Mouse (Mus musculus): ENCODE data around the gene Ywhah. TPM values are rescaled to one million over a fixed set of nuclear protein-coding genes. Genes with fewer than 3 reads are reported as not detected.
"Not testable (repeated sequence)": the region's sequence is repeated elsewhere in the genome, so short reads cannot be mapped to it uniquely, and the experiment has no call there.

The Ywhah gene
- total and polyA plus RNA-seq, 3 experiments: 63.3 to 320 (median 188) TPM

- TF ChIP-seq E2F4 (IDR thresholded peaks at IDR 0.05; ENCODE audit: insufficient replicate concordance, low read depth, low read length) (no peak), SMC3 (IDR thresholded peaks at IDR 0.05; ENCODE audit: low read depth, low read length) (peak; percentile 84), ZKSCAN1 (IDR thresholded peaks at IDR 0.05; ENCODE audit: borderline replicate concordance, low read depth, low read length) (no peak), RAD21 (IDR thresholded peaks at IDR 0.05; ENCODE audit: low read depth, low read length) (peak; percentile 83), NELFE (IDR thresholded peaks at IDR 0.05; ENCODE audit: low read depth, low read length) (0 out of 2 replicates have a peak, but pooled peaks have one; percentile 20), ZNF384 (IDR thresholded peaks at IDR 0.05; ENCODE audit: low read depth, low read length) (peak; percentile 97), ZC3H11A (IDR thresholded peaks at IDR 0.05; ENCODE audit: low read depth, low read length) (peak; percentile 58), CTCF (conservative IDR thresholded peaks at IDR 0.05 in 1 of 2, IDR thresholded peaks at IDR 0.05 in 1 of 2; ENCODE audit: low read depth in 2 of 2, low read length in 2 of 2) (peak; percentile 45 to 92; a peak in 3 of 4 replicates)
- dilution Hi-C loops (cut with MboI; ENCODE audit: extremely low pct_ligation_motif_present, extremely low pct_unique_long_range_greater_than_20kb, low sequenced_read_pairs) (no loop called here), in situ Hi-C loops (cut with MboI; ENCODE audit: low pct_ligation_motif_present, low pct_unique_long_range_greater_than_20kb, low sequenced_read_pairs) (loop anchor here (5.0 to 25.0 kb wide), 2 partner anchors 108 to 452 kb away; no protein-coding TSS in a partner anchor)
- H3K27me3 ChIP-seq (replicated peaks): peaks cover 12% of the 10 kb centered on the region
- H3K4me3 ChIP-seq (replicated peaks in 1 of 3; ENCODE audit: low read depth in 2 of 3, low read length in 2 of 3, poor library complexity in 1 of 3): peak overlapping the region in 2 of 3 experiments; percentile 27
- no peaks in the 10 kb centered on the region for H3K79me2 ChIP-seq (replicated peaks; ENCODE audit: control insufficient read depth, extremely low read depth, insufficient read depth, poor library complexity, severe bottlenecking)
- peaks cover 6% of the 10 kb centered on the region for H3K9me3 ChIP-seq (replicated peaks; ENCODE audit: low read length)
- DNase-seq (ENCODE audit: extremely low read depth): peak; percentile 84
- H3K4me1 ChIP-seq (ENCODE audit: control insufficient read depth in 1 of 2, insufficient read depth in 2 of 2): peaks cover 3 to 11% of the 10 kb centered on the region in 2 experiments
- peak overlapping the region; percentile 59 for H3K9ac ChIP-seq (ENCODE audit: insufficient read depth, low read depth)
- H3K27ac ChIP-seq (ENCODE audit: insufficient read depth, low read depth): no peak overlapping the region
- peak overlapping the region; percentile 91 for H3K4me2 ChIP-seq (ENCODE audit: insufficient read depth, low read depth, poor library complexity, severe bottlenecking)
- H3K36me3 ChIP-seq (replicated peaks in 1 of 2; ENCODE audit: control insufficient read depth in 1 of 2, insufficient read depth in 1 of 2, low read length in 1 of 2): no peaks in the 10 kb centered on the region
These were observed 20.9 kb downstream of the Ywhah start for GRCm38 (mm10) chr5:33039510-33039911.

- H3K9ac ChIP-seq (ENCODE audit: insufficient read depth, low read depth); DNase-seq (ENCODE audit: extremely low read depth); H3K36me3 ChIP-seq (replicated peaks in 1 of 2; ENCODE audit: control insufficient read depth in 1 of 2, insufficient read depth in 1 of 2, low read length in 1 of 2); H3K4me3 ChIP-seq (replicated peaks in 1 of 3; ENCODE audit: low read depth in 2 of 3, low read length in 2 of 3, poor library complexity in 1 of 3); dilution Hi-C loops (cut with MboI; ENCODE audit: extremely low pct_ligation_motif_present, extremely low pct_unique_long_range_greater_than_20kb, low sequenced_read_pairs); H3K4me2 ChIP-seq (ENCODE audit: insufficient read depth, low read depth, poor library complexity, severe bottlenecking); H3K9me3 ChIP-seq (replicated peaks; ENCODE audit: low read length); H3K27ac ChIP-seq (ENCODE audit: insufficient read depth, low read depth); H3K79me2 ChIP-seq (replicated peaks; ENCODE audit: control insufficient read depth, extremely low read depth, insufficient read depth, poor library complexity, severe bottlenecking): not testable (repeated sequence)
- in situ Hi-C loops (cut with MboI; ENCODE audit: low pct_ligation_motif_present, low pct_unique_long_range_greater_than_20kb, low sequenced_read_pairs): loop anchor here (25.0 kb wide), 1 partner anchor 453 kb away; no protein-coding TSS in a partner anchor
- Histone ChIP-seq H3K27me3 (replicated peaks) (peaks cover 13% of the 10 kb centered on the region), H3K4me1 (ENCODE audit: control insufficient read depth in 1 of 2, insufficient read depth in 2 of 2) (peaks cover 3 to 11% of the 10 kb centered on the region in 2 experiments)
These were observed 22.1 kb downstream of the Ywhah start for GRCm38 (mm10) chr5:33040735-33041134.

GRCm38 (mm10) chr5:33043397-33043796 lies 24.8 kb downstream of the Ywhah start:
- Histone ChIP-seq H3K27me3 (replicated peaks) (peaks cover 24% of the 10 kb centered on the region), H3K27ac (ENCODE audit: insufficient read depth, low read depth) (no peak overlapping the region), H3K4me2 (ENCODE audit: insufficient read depth, low read depth, poor library complexity, severe bottlenecking) (no peak overlapping the region), H3K9me3 (replicated peaks; ENCODE audit: low read length) (peaks cover 3% of the 10 kb centered on the region), H3K36me3 (replicated peaks in 1 of 2; ENCODE audit: control insufficient read depth in 1 of 2, insufficient read depth in 1 of 2, low read length in 1 of 2) (no peaks in the 10 kb centered on the region), H3K79me2 (replicated peaks; ENCODE audit: control insufficient read depth, extremely low read depth, insufficient read depth, poor library complexity, severe bottlenecking) (no peaks in the 10 kb centered on the region), H3K4me1 (ENCODE audit: control insufficient read depth in 1 of 2, insufficient read depth in 2 of 2) (peaks cover 3 to 10% of the 10 kb centered on the region in 2 experiments), H3K4me3 (replicated peaks in 1 of 3; ENCODE audit: low read depth in 2 of 3, low read length in 2 of 3, poor library complexity in 1 of 3) (no peak overlapping the region), H3K9ac (ENCODE audit: insufficient read depth, low read depth) (no peak overlapping the region)
- dilution Hi-C loops (cut with MboI; ENCODE audit: extremely low pct_ligation_motif_present, extremely low pct_unique_long_range_greater_than_20kb, low sequenced_read_pairs) (no loop called here), in situ Hi-C loops (cut with MboI; ENCODE audit: low pct_ligation_motif_present, low pct_unique_long_range_greater_than_20kb, low sequenced_read_pairs) (loop anchor here (25.0 kb wide), 1 partner anchor 456 kb away; no protein-coding TSS in a partner anchor)
- TF ChIP-seq MAX (IDR thresholded peaks at IDR 0.05; ENCODE audit: low read length): no peak
- TF ChIP-seq ZNF384 (IDR thresholded peaks at IDR 0.05; ENCODE audit: low read depth, low read length): no peak
- no peak for TF ChIP-seq TBP (conservative IDR thresholded peaks at IDR 0.05; ENCODE audit: low read depth, low read length)
- DNase-seq (ENCODE audit: extremely low read depth): no peak

All from CH12.LX (cell line).